Mouse (Mus musculus): ENCODE results near the gene Maneal.
A peak's percentile ranks its signal among the peaks of the same experiment; 100 is the strongest.

Gene Maneal

DNA sequence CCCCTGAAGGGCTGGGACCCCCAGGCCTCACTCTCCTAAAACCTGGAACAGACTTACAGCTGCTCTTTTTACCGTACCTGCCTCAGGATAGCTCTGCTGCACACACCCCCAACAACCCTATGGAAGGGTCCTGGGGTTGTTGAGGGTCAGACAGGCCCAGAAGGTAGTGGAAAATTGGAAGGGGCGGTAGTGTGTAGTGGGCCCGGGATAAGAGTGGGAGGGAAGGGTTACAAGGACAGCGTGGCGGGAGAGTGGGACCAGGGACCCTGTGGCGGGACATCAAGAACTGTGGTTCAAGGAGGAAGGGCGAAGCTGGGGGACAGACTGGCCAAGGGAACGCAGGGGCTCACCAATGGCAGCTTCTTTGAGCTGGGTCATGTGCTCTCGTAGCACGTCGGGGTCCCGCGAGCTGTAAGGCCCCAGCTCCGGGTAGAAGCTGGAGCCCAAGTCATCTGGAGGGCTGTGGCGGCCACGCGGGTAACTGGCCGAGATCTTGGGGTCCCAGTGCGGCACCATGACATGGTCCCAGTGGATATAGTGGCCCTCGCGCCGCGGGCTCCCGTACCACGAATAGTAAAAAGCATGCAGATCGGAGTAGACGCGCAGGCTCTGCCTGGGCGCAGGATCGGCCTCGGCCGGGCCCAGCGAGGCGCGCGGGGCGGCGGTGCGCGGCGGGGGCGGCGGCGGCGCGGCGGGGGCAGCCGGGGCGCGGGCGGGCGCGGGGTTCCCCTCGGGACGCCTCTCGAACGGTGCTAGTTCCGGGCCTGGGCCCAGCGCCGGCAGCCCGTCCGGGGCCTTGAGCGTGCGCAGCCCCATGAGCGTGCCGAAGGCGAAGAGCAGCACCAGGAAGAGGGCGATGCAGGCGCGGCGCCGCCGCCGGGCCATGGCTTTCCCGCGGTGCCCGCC lies at the start of gene Maneal:
TSS of gene Maneal (minus strand) at position 889 of the 906 bp plus-strand sequence.
- DNase-seq, result no peak

DNA sequence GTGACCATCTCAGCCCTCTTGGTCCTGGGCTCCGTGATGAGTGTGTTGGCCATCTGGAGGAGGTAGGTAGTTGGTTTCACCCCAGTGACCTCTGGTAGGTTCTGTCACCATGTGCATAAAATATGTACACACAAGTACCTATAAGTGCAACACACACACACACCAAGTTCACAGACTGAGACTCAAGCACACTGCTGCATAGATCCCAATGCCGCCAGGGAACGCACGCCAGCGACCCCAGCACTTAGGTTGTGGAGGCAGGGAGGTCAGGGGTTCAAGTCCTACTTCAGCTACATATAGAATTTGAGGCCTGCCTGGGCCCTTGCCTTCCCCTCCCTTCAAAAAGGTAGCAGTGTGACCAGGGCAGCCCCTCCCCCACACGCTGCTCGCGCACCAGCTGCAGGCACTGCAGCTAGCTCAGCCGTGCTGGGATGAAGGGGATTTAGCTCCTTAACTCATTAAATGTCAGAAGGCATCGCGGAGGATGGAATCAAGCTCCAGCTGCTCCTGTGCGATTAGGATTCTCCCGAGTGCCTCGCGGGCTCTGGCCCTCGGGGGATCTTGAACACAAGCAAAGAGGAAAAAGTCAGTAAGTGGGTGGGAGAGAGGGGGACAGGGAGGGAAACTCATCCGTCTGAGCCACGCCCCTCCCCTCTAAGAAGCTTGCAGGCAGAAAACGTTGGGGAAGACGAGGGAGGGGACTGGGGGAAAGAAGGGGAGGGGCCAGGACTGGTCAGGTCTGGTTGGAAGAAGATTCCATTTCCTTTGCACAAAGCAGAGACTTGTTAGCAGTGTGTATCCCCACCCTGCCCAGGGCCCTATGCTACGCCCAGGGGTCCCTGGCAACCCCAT lies 44.2 kb upstream of the Maneal start:
- DNase-seq, result no peak

DNA sequence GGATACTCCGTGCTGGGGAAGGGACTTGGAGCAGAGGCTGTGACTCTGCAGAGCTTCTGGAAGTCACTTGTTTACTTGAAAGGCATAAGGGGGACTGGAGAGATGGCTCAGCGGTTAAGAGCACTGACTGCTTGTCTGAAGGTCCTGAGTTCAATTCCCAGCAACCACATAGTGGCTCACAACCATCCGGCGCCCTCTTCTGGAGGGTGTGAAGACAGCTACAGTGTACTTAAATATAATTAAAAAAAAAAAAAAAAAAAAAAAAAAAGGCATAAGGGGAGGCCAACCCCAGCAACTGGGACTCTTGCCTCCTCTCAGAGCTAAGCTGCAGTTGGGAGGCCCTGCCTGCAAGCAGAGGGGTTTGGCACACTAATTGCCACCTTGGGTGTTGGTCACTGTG lies 43.4 kb upstream of the Maneal start:
- no peak for DNase-seq

DNA sequence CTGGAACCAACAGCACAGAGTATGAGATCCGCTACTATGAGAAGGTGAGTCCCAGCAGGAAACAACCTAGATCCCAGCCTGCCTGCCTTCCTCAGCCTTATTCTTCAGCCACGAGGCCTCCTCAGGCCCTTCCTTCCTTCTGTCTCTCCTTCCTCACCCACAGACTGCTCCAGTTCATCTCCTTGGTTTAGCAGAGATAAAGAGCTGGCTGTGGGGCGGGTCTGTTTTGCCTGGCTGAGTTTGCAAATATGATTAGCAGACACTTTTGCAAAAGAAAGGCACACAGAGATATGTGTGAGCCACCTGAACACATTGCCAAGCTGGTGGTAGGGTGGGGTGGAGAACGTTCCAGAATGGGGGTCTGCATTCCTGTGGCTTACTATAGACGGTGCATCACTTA lies 37.9 kb upstream of the Maneal start:
- DNase-seq, result no peak

DNA sequence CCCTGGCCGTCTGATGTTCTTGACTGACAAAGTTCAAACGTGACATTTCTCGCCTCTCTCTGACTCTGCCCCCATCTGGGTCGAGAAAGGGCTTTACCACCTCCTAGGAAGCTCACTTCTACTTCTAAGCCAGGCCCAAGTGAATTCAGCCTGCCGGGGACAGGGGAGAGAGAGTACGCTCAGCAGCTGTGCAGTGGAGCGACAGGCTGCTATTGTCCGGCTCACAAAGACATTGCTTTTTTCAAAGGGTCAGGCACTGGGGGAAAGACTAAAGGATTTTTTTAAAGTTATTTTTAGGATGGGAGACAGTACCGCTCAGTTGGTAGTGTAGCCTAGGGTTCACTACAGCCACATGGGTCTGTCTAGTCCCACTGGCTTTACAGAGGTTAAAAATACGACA lies 36.5 kb upstream of the Maneal start:
- DNase-seq, result no peak

DNA sequence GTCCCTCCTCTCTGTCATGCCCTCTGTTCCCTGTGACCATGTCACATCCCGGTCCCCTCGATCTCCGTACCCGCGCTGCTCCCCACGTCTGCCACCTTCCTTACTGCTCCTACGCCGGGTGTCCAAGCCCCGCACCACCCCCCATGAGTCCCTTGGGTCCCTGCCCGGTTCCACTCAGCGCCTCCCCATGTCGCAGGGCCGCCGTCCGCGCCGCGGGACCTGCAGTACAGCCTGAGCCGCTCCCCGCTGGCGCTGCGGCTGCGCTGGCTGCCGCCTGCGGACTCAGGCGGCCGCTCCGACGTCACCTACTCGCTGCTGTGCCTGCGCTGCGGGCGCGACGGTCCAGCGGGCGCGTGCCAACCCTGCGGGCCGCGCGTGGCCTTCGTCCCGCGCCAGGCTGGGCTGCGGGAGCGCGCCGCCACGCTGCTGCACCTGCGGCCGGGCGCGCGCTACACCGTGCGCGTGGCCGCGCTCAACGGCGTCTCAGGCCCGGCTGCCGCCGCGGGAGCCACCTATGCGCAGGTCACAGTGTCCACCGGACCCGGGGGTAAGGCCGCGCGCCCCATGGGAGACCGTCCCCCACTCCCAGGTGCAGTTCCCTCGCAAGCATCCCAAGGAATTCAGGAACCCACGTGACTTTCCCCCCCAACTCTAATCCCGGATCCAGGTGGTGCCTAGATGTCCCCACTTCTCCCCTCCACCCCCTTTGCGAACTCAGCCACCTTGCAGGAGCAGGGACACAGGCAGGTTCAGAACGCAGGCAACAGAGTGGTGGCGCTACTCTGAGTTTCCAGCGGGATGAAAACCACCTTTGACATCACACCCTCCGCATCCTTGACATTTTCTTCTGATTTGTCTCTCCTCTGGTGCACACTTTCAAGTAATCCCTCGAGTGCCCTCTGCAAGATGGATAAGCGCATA lies 32.8 kb upstream of the Maneal start:
- no peak for DNase-seq

DNA sequence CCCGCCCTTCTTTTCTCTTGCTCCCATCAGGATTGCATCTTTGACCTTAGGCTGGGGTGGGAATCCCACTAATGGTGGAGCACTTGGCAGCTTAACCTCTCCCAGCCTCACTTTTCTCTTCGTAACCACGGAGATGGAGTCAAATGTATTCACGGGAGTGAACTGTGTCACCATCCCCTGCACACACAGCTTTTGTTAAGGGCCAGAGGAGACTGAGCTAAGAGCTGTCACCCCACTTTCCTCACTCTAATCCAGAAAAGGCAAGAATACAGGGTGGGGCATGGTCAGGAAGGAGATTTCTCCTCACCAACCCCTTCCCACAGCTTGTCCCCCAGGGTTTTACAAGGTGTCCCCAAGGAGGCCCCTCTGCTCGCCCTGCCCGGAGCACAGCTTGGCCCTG lies 31.8 kb upstream of the Maneal start:
- DNase-seq, result no peak

DNA sequence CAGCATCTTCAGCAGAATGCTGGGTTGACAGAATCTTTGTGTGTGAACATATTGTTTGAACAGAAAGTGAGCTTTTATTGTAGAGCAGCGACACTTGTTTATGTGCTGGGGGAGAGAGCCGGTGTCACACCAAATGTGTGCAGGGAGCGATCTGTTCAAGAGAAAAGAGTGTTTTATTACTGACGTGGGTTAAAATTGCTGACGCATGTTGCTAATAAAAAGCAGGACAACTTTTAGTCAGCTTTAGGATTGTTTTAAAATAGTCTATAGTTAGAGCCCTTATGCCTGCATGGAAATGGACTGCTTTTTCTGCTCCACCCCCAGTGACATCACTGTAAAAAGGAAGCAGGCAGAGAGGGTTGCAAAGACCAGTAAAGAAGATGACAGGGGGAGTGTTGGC lies 28.9 kb upstream of the Maneal start:
- no peak for DNase-seq

DNA sequence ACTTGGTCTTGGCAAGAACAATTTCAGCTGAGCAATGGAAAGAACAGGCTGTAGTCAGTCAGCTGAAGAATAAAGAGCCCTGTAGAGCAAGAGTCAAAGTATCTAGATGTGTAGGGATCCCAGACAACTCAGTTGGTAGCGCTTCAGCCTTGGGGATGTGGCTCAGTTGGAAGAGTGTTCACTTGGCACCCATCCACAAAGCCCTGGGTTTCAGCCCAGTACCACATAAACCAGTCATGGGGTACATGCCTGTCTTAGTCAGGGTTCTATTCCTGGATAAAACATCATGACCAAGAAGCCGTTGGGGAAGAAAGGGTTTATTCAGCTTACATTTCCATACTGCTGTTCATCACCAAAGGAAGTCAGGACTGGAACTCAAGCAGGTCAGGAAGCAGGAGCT lies 28.0 kb upstream of the Maneal start:
- DNase-seq, result no peak

DNA sequence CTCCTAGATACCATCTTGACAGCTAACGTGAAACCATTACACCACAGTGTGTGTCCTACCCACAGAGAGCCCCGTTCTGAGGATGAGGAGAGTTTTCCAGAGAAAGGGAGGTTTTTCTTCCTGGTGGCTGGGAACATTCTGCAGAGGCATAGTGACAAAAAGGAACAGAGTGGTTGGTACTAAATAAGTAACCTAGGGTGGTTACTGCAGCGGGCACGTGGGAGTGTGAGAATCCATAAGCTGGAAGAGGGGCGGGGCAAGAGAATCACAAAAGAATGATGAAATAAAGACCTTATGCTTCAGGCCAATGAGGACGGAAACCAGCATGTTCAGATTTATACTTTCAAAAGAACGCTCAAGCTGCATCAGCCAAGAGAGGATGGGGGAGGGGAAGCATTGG lies 26.7 kb upstream of the Maneal start:
- no peak for DNase-seq

DNA sequence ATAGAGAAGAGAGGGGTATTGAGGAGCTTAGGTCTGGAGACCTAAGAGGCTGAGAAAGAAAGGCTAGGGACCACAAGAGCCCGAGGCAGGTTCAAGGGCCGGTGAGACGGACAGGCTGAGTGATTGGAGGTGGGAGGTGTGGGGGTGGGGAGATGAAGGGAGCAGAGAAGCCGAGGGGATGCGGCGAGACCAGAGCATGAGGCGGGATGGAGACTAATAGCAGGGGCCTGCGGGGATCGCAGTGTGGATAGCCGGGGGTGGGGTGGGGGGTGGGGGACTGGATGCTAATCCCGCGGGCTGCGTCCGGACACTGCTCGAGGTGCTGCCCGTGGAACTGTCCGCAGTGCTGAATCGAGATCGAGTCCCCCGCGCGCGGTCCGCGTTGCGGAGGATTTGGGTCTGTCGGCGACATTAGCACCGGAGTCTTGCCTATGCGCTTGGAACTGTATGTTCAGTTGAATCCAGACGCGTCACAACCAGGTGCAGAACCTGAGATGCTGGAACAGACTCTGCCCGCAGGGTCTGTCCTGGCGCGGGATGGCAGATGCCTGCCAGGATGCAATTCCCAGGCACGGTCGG lies 20.3 kb upstream of the Maneal start:
- peak; percentile 43 to 50 for DNase-seq

DNA sequence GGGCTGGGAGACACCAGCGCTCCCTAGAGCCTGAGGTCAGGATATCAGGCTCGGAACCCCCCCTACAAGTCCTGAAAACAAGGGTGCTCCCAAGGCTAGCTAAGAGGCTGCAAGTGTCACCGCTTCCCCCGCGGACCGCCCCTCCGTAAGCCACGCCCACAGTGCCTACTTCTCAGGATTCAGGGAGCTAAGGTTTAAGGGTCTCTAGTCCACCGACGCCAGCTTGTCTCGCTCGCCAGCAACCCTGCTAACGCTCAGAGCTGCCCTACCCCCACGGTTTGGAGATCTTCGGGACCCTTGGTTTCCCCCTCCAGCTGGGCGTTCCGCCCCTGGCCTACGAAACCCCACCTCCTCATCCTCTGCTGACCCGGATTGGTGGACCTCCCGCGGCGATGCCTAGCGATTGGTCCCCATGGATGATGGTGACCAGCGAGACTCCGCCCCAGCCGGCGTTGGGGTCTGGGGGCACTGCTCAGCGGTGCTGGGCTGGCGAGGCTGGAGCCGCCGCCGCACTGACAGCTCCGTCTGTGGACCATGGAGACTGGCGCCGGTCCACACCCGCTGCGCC lies 19.5 kb upstream of the Maneal start:
- no peak for DNase-seq

DNA sequence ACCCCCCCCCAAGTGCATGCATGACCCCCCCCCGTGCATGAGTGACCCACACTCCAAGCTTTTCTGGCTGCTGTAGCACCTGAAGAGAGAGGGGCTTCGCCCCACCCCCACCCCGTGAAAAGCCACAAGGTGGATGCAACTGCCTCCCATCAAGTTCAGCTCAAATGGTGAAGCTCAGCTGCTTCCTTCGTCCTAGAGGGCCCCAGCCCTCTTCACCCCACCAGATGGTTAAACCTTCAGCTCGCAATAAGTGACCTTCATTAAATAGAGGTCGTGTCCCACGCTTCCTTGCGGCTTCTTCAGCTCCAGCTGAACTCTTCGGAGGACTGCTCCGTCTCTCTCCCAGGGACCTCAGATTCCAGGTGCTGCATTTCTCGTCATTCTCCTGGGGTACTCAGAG lies 18.6 kb upstream of the Maneal start, which contains the start of gene Epha10:
TSS of gene Epha10 (plus strand) at position 301 of the 400 bp plus-strand sequence.
- no peak for DNase-seq

DNA sequence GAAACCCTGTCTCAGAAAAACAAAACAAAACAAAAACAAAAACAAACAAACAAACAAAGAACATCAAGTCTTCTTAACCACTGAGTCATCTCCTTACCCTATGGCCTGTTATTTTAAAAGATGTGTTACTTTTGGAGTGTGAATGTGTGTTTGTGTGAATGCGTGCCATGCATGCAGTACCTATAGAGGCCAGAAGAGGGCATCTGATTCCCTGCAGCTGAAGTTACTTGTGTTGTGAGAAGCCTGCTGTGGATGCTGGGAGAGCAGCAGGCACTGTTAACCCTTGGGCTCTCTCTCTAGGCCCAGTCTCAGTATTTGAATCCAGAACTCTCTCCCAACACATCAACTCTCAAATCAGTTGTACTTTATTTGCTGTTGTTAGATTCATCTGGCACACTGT lies 10.7 kb upstream of the Maneal start:
- DNase-seq, result no peak

DNA sequence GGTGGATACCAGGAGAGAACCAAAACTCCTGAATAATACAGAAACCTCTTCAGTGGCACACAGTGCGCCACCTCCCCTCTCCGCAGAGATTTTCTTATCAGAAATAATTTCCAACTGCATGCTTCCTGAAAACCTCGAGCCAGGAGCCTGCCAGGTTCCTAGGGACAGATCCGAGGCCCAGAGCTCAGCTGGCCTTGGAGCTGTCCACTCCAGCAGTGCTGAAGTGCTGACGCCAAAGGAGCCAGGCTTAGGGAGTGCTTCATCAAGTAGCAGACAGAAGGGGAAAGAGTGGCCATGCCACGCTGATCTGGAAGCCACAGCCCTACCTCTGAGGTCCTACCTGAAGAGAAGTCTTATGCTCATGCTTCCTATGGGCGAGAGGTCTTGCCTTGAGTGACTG lies 1.5 kb downstream of the Maneal start:
- DNase-seq, result peak; percentile 72 to 76

DNA sequence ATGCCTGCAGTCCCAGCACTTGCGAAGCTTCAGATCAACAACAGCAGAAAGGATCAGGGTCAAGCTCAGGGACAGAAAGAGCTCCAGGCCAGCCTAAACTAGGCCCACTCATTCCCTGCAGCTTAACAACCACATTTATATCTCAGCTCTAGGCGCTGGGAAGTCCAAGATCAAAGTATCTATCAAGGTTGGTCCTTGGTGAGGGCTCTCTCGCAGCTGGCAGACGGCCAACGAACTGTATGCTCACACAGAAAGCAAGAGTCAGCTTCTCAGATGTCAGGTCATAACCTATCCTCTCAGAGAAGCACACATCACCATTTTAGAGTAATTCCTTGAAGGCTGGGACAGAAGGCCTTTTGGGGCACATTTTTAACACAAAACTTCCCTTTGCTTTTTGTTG lies 3.6 kb downstream of the Maneal start:
- no peak for DNase-seq

DNA sequence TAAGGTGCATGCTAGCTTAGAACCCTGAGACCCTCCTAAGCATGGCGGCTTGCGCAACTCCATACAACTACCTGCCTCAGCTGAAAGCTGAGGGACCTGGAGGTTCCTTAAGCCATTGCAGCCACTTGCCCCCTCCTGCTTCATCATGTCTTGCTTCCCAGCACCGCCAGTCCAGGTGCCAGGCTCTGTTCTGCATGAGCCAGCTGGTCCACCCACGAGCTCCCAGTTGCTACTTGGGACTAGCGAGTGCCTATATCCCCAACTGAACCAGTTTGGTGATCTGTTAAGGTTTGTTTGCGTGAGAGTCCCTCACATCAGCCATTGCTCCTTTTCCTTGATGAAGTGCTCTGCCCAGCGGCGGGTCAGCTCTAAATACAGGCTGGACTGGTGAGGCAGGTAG lies 5.7 kb downstream of the Maneal start:
- no peak for DNase-seq

DNA sequence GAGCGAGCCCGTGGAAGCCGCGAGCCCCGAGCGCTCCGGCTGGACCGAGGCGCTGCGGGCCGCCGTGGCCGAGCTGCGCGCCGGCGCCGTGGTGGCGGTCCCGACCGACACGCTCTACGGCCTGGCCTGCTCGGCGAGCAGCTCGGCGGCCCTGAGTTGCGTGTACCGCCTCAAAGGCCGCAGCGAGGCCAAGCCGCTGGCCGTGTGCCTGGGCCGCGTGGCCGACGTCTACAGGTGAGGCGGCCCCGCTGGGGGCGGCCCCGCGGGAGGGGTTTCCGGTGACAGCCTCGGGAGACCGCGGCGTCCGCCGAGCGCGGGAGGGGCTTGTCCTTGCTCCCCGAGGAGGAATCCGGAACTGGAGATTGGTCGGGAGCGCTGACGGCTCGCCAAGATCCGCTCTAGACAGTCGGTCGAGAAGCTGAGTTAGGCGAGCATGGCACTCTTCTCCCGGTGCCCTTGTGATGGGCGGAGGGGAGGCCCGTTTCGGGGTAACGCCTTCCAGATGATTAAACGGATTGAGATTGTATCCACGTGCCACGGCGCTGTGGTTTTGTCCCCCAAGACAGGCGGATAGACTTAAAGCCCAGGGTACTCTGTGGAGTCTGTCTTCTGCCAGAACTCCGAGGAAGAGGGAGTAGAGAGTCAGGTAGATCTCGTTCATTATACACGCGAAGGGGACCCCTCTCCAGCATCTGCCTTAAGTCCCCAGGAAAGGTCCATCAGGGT lies 10.9 kb downstream of the Maneal start, which contains the start of gene 1110065P20Rik:
TSS of gene 1110065P20Rik (minus strand) at position 264 of the 726 bp plus-strand sequence.
- peak; percentile 83 to 90 for DNase-seq

DNA sequence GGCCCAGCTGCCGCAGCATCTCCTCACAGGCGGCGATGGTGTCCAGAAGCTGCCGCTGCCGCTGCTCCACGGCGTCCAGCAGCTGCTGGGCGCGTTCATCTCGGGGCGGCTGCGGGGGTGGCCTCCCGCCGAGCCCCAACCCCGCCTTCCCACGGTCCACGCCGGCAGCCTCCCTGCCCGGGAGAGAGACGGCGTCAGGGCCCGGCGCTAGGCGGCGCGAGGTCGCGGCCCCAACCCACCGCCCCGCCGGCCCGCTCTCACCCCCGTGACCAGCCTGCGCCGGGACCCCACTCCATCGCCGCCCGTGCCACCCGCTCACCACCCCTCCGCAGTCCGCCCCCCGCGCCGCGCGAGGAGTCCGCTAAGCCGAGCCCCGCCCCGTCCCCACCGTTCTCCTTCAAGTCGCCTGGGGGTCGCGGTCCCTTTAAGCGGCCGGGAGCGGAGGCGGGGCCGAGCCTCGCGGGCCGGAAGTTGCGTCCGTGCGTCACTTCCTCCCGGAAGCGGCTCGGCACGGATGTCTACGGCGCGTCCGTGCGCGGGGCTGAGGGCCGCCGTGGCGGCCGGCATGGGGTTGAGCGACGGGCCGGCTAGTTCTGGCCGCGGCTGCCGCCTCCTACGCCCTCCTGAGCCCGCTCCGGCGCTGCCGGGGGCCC lies 11.6 kb downstream of the Maneal start, which contains the start of gene Yrdc:
TSS of gene Yrdc (plus strand) at position 419 of the 653 bp plus-strand sequence.
- DNase-seq, result peak; percentile 96 to 97

DNA sequence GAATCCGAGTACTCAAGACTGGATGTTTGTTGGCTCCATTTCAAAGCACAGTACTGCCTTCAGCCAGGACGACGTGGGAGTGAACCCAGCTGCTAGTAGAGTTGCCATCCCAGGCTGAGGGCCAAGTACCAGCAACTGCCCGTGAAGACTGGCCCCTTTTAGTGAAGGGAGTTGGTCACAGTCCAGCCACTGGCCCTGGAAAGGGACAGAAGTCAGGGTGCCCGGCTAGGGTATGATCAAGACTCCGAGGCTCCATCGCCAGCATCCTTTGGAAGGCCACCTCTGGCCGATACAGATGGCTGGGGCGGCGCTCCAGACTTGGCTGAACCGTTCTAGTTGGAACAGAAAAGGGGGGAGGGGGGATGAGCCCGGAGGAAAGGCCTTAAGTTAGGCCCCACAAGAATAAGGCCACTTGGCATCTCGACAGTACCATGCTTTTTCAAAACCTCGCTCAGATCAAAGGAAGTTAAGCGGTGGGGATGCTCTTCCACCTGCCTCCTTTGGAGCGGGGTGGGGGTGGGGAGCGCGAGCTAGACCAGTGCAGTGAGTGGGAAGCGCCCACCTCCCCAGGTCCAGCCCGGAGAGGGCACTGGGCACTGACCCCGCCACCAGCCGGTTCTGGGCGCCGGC lies 12.2 kb downstream of the Maneal start:
- DNase-seq, result peak; percentile 58 to 81

All from lung, postnatal 4 days (tissue).